Mouse (Mus musculus) stomach, embryonic 16.5 days (tissue): ENCODE results near the gene Slc25a45. TPM values are rescaled to one million over a fixed set of nuclear protein-coding genes. Genes with fewer than 3 reads are reported as not detected.

ENCODE experiments used
- ATAC-seq: fragments of 200-750 bp; cut with Nextera tagmentation; 2 replicates; pipeline ENCODE4 v1.8.0; 2017; ENCODE audit warnings: moderate number of reproducible peaks, moderate TSS enrichment; ENCODE audit not compliant: insufficient read depth, low FRiP score
- H3K27ac ChIP-seq: fragments of 300-500 bp; sonication (generic); 2 replicates; pipeline ENCODE4 v1.5.1; 2014; ENCODE audit warnings: low read length
- H3K27me3 ChIP-seq: fragments of 300-500 bp; sonication (generic); 2 replicates; pipeline ENCODE4 v1.6.1; 2014; ENCODE audit warnings: low read length, control low read depth, mixed read lengths; ENCODE audit not compliant: control insufficient read depth, insufficient read depth
- H3K36me3 ChIP-seq: fragments of 300-500 bp; sonication (generic); 2 replicates; pipeline ENCODE4 v1.6.1; 2014; ENCODE audit warnings: low read length; ENCODE audit not compliant: control insufficient read depth, insufficient read depth
- H3K4me1 ChIP-seq: fragments of 300-500 bp; sonication (generic); 2 replicates; pipeline ENCODE4 v1.6.1; 2014; ENCODE audit warnings: low read length, control low read depth, mixed read lengths; ENCODE audit not compliant: control insufficient read depth, insufficient read depth
- H3K4me2 ChIP-seq: fragments of 300-500 bp; sonication (generic); 2 replicates; pipeline ENCODE4 v1.6.1; 2014; ENCODE audit warnings: low read depth, low read length, mixed read lengths
- H3K4me3 ChIP-seq: fragments of 300-500 bp; sonication (generic); replicated peaks from 2 replicates; pipeline ENCODE4 v1.5.1; 2014; ENCODE audit warnings: mild to moderate bottlenecking, low read length
- H3K9ac ChIP-seq: fragments of 300-500 bp; sonication (generic); 2 replicates; pipeline ENCODE4 v1.6.1; 2014; ENCODE audit warnings: low read length
- H3K9me3 ChIP-seq: fragments of 300-500 bp; sonication (generic); replicated peaks from 2 replicates; pipeline ENCODE4 v1.6.1; 2016; ENCODE audit warnings: low read length, control low read depth; ENCODE audit not compliant: control insufficient read depth
- WGBS: fragments of 180-500 bp; shearing (Covaris S2); extraction: QIAGEN DNeasy Blood & Tissue Kit; methylation state at CpG from one replicate; pipeline ENCODE4 v1.1.7; 2014; 5-methylcytosine and 5-hydroxymethylcytosine counted together
- polyA plus RNA-seq: library from polyadenylated mRNA; unstranded; fragments of >200 nt; fragmentation: Nextera tagmentation; extraction: Ambion mirVana; gene quantifications from 2 replicates; pipeline ENCODE4 v1.2.1, GENCODE M21; 2015

Slc25a45 gene
- polyA plus RNA-seq, 1 experiment from 2014 or later, result 5.1 TPM

- Histone ChIP-seq H3K4me3 (peak overlapping the region; percentile 51), H3K9ac (peak overlapping the region; percentile 79), H3K9me3 (no peaks in the 10 kb centered on the region), H3K4me2 (peak overlapping the region; percentile 80), H3K36me3 (no peaks in the 10 kb centered on the region), H3K4me1 (peaks cover 65% of the 10 kb centered on the region), H3K27ac (peak overlapping the region; percentile 98), H3K27me3 (no peaks in the 10 kb centered on the region)
- 56% methylated on average over 12 of the region's 12 CpGs for WGBS
- ATAC-seq, result no peak
Measured at GRCm38 (mm10) chr19:5844831-5845318, 32.7 kb upstream of the Slc25a45 start.

GRCm38 (mm10) chr19:5845319-5846135 is 32.1 kb upstream of the Slc25a45 start:
- H3K9me3 ChIP-seq, result no peaks in the 10 kb centered on the region
- peak overlapping the region; percentile 100 for H3K27ac ChIP-seq
- peak; percentile 54 for ATAC-seq
- peak overlapping the region; percentile 51 for H3K4me3 ChIP-seq
- 4% methylated on average over 45 of the region's 45 CpGs for WGBS
- peak overlapping the region; percentile 79 for H3K9ac ChIP-seq
- H3K27me3 ChIP-seq, result no peaks in the 10 kb centered on the region
- no peaks in the 10 kb centered on the region for H3K36me3 ChIP-seq
- H3K4me2 ChIP-seq, result peak overlapping the region; percentile 80
- peaks cover 68% of the 10 kb centered on the region for H3K4me1 ChIP-seq

GRCm38 (mm10) chr19:5846154-5846553 is 31.5 kb upstream of the Slc25a45 start:
- under 1% methylated on average over 7 of the region's 7 CpGs for WGBS
- H3K27me3 ChIP-seq, result no peaks in the 10 kb centered on the region
- no peaks in the 10 kb centered on the region for H3K36me3 ChIP-seq
- H3K4me1 ChIP-seq, result peaks cover 65% of the 10 kb centered on the region
- peak overlapping the region; percentile 76 for H3K9ac ChIP-seq
- H3K4me2 ChIP-seq, result peak overlapping the region; percentile 80
- H3K4me3 ChIP-seq, result peak overlapping the region; percentile 51
- no peaks in the 10 kb centered on the region for H3K9me3 ChIP-seq
- ATAC-seq, result peak; percentile 11; the same call in 1 of the 2 replicates
- peak overlapping the region; percentile 100 for H3K27ac ChIP-seq

- peak overlapping the region; percentile 100 for H3K27ac ChIP-seq
- peak overlapping the region; percentile 76 for H3K9ac ChIP-seq
- no peaks in the 10 kb centered on the region for H3K36me3 ChIP-seq
- peaks cover 71% of the 10 kb centered on the region for H3K4me1 ChIP-seq
- H3K4me3 ChIP-seq, result peak overlapping the region; percentile 51
- H3K4me2 ChIP-seq, result peak overlapping the region; percentile 80
- H3K27me3 ChIP-seq, result no peaks in the 10 kb centered on the region
- H3K9me3 ChIP-seq, result no peaks in the 10 kb centered on the region
- ATAC-seq, result peak; percentile 88
- WGBS, result 5% methylated on average over 16 of the region's 16 CpGs
Measured at GRCm38 (mm10) chr19:5846557-5847305, 30.9 kb upstream of the Slc25a45 start.

- no peaks in the 10 kb centered on the region for H3K36me3 ChIP-seq
- 49% methylated on average over 4 of the region's 4 CpGs for WGBS
- no peaks in the 10 kb centered on the region for H3K27me3 ChIP-seq
- no peak for ATAC-seq
- peak overlapping the region; percentile 51 for H3K4me3 ChIP-seq
- H3K9me3 ChIP-seq, result no peaks in the 10 kb centered on the region
- H3K4me1 ChIP-seq, result peaks cover 71% of the 10 kb centered on the region
- H3K9ac ChIP-seq, result peak overlapping the region; percentile 76
- peak overlapping the region; percentile 100 for H3K27ac ChIP-seq
- peak overlapping the region; percentile 80 for H3K4me2 ChIP-seq
Measured at GRCm38 (mm10) chr19:5847306-5847796, 30.3 kb upstream of the Slc25a45 start.

GRCm38 (mm10) chr19:5848032-5848825 is 29.4 kb upstream of the Slc25a45 start:
- WGBS, result 27% methylated on average over 14 of the region's 14 CpGs
- H3K9ac ChIP-seq, result peak overlapping the region; percentile 76
- no peaks in the 10 kb centered on the region for H3K9me3 ChIP-seq
- no peaks in the 10 kb centered on the region for H3K27me3 ChIP-seq
- no peak for ATAC-seq
- peak overlapping the region; percentile 100 for H3K27ac ChIP-seq
- H3K4me2 ChIP-seq, result peak overlapping the region; percentile 80
- peaks cover 65% of the 10 kb centered on the region for H3K4me1 ChIP-seq
- no peaks in the 10 kb centered on the region for H3K36me3 ChIP-seq
- peak overlapping the region; percentile 32 for H3K4me3 ChIP-seq

GRCm38 (mm10) chr19:5848826-5849672 is 28.6 kb upstream of the Slc25a45 start:
- no peak for ATAC-seq
- Histone ChIP-seq H3K4me3 (peak overlapping the region; percentile 32), H3K9ac (peak overlapping the region; percentile 76), H3K4me1 (peaks cover 63% of the 10 kb centered on the region), H3K27ac (peak overlapping the region; percentile 100), H3K36me3 (no peaks in the 10 kb centered on the region), H3K9me3 (no peaks in the 10 kb centered on the region), H3K4me2 (peak overlapping the region; percentile 80), H3K27me3 (no peaks in the 10 kb centered on the region)
- WGBS, result 29% methylated on average over 13 of the region's 13 CpGs
